Mouse (Mus musculus): Measurements from ENCODE around the gene Smyd1. TPM values are rescaled to one million over a fixed set of nuclear protein-coding genes. Genes with fewer than 3 reads are reported as not detected.

The Smyd1 gene
- polyA plus RNA-seq, 2 experiments, result 19.1 to 26.3 TPM

DNA sequence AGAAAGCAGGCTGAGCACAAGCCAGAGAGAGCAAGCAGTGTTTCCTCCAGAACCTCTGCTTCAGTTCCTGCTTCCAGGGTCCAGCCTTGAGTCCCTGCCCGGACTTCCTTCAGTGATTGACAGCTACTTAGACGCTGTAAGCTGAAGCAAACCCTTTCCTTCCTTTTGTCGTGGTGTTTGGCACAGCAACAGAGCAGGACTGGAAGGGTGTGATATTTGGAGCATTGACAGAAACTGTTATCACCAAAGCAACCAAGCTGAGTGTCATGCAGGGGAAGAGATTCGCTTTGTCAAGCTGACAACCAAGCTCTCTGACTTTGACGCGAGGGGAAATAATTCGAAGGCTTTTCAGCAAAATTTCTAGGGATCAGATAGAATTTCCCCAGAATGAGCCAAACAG lies 110.1 kb downstream of the Smyd1 start:
- Histone ChIP-seq H3K27me3 (ENCODE audit: control insufficient read depth, insufficient read depth, low read length) (no peaks in the 10 kb centered on the region), H3K27ac (replicated peaks; ENCODE audit: low read depth, low read length) (no peak overlapping the region), H3K4me3 (replicated peaks; ENCODE audit: low read length) (no peak overlapping the region), H3K9me3 (ENCODE audit: control insufficient read depth, low read length) (no peaks in the 10 kb centered on the region), H3K4me2 (replicated peaks; ENCODE audit: low read depth, low read length, severe bottlenecking) (no peak overlapping the region), H3K9ac (ENCODE audit: low read depth, low read length, severe bottlenecking) (no peak overlapping the region), H3K36me3 (ENCODE audit: control insufficient read depth, insufficient read depth, low read length) (no peaks in the 10 kb centered on the region), H3K4me1 (ENCODE audit: control insufficient read depth, insufficient read depth, low read length) (no peaks in the 10 kb centered on the region)
- DNase-seq (ENCODE audit: low spot score) (no peak), ATAC-seq (ENCODE audit: low FRiP score, low read depth) (no peak)
- WGBS, result 76% methylated on average over 7 of the region's 7 CpGs
- TF ChIP-seq POLR2A (IDR thresholded peaks at IDR 0.05; ENCODE audit: borderline replicate concordance, extremely low read depth, insufficient read depth, insufficient read length), result no peak

DNA sequence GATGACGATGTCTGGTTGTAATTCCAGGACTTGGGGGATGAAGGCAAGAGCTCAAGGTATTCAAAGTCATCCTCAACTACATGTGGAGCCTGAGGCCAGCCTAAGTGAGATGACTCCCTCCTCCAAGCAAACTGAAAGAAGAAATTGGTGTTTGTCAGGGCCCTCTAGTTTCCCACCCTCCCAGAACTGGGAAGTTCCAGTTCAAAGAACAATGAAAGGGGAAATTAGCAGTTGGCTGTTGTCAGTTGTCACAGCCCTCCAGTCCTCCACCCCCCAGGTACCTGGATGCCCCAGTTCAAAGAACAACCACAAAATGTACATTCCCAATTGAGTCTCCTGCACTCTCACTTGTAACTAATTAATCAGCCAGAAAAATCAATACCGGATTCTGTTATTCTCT lies 113.3 kb downstream of the Smyd1 start:
- Histone ChIP-seq H3K27ac (replicated peaks; ENCODE audit: low read depth, low read length) (no peak overlapping the region), H3K4me3 (replicated peaks; ENCODE audit: low read length) (no peak overlapping the region), H3K36me3 (ENCODE audit: control insufficient read depth, insufficient read depth, low read length) (no peaks in the 10 kb centered on the region), H3K9ac (ENCODE audit: low read depth, low read length, severe bottlenecking) (no peak overlapping the region), H3K4me2 (replicated peaks; ENCODE audit: low read depth, low read length, severe bottlenecking) (no peak overlapping the region), H3K9me3 (ENCODE audit: control insufficient read depth, low read length) (no peaks in the 10 kb centered on the region), H3K27me3 (ENCODE audit: control insufficient read depth, insufficient read depth, low read length) (no peaks in the 10 kb centered on the region), H3K4me1 (ENCODE audit: control insufficient read depth, insufficient read depth, low read length) (no peaks in the 10 kb centered on the region)
- ATAC-seq (ENCODE audit: low FRiP score, low read depth), result no peak
- no peak for DNase-seq (ENCODE audit: low spot score)
- WGBS, result 71% methylated on average over 2 of the region's 2 CpGs
- TF ChIP-seq POLR2A (IDR thresholded peaks at IDR 0.05; ENCODE audit: borderline replicate concordance, extremely low read depth, insufficient read depth, insufficient read length), result no peak

DNA sequence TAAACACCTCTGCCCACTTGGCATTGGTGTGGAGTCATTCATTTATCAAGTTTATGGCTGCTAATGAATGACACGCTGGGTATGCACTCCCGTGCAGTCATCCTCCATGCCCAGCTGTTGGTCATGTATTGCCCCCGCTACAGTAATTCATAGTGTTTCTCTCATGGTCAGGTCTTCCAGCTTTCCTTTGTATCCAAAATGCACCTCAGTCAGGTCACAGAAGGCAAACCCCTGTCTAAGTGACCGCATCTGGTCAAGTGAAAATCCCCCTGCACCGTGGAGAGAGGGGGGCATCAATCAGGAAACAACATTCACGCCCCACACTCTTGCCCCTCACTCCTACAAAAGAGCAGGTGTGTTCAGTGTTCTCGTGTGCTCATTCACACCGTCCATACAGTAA lies 117.9 kb downstream of the Smyd1 start:
- Histone ChIP-seq H3K4me2 (replicated peaks; ENCODE audit: low read depth, low read length, severe bottlenecking) (no peak overlapping the region), H3K27ac (replicated peaks; ENCODE audit: low read depth, low read length) (no peak overlapping the region), H3K9me3 (ENCODE audit: control insufficient read depth, low read length) (no peaks in the 10 kb centered on the region), H3K9ac (ENCODE audit: low read depth, low read length, severe bottlenecking) (no peak overlapping the region), H3K27me3 (ENCODE audit: control insufficient read depth, insufficient read depth, low read length) (no peaks in the 10 kb centered on the region), H3K4me1 (ENCODE audit: control insufficient read depth, insufficient read depth, low read length) (no peaks in the 10 kb centered on the region), H3K4me3 (replicated peaks; ENCODE audit: low read length) (no peak overlapping the region), H3K36me3 (ENCODE audit: control insufficient read depth, insufficient read depth, low read length) (no peaks in the 10 kb centered on the region)
- DNase-seq (ENCODE audit: low spot score) (no peak), ATAC-seq (ENCODE audit: low FRiP score, low read depth) (no peak)
- no peak for TF ChIP-seq POLR2A (IDR thresholded peaks at IDR 0.05; ENCODE audit: borderline replicate concordance, extremely low read depth, insufficient read depth, insufficient read length)
- 80% methylated on average over 8 of the region's 8 CpGs for WGBS

DNA sequence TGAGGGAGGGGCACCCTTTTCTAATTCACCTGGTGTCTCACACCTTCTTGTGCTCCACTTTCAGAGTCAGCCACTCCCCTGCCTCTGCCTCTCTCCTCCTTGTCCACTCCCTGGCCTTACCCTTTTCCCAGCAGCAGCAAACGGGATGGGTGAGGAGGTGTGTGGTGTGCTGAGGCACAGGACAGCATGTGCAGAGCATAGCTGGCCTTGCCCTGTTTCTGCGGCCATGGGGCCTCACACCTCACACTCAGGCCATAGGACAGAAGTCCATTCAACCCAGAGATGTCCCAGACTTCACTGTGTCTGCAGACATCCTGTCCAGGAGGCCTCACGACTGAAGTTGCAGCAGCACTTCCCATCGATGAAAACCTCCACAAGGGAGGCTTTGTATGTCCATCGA lies 118.4 kb downstream of the Smyd1 start:
- H3K9me3 ChIP-seq (ENCODE audit: control insufficient read depth, low read length), result no peaks in the 10 kb centered on the region
- ATAC-seq (ENCODE audit: low FRiP score, low read depth) (no peak), DNase-seq (ENCODE audit: low spot score) (no peak)
- no peak overlapping the region for H3K9ac ChIP-seq (ENCODE audit: low read depth, low read length, severe bottlenecking)
- WGBS, result 74% methylated on average over 5 of the region's 5 CpGs
- H3K4me1 ChIP-seq (ENCODE audit: control insufficient read depth, insufficient read depth, low read length), result no peaks in the 10 kb centered on the region
- no peak overlapping the region for H3K4me2 ChIP-seq (replicated peaks; ENCODE audit: low read depth, low read length, severe bottlenecking)
- H3K27me3 ChIP-seq (ENCODE audit: control insufficient read depth, insufficient read depth, low read length), result no peaks in the 10 kb centered on the region
- no peaks in the 10 kb centered on the region for H3K36me3 ChIP-seq (ENCODE audit: control insufficient read depth, insufficient read depth, low read length)
- H3K27ac ChIP-seq (replicated peaks; ENCODE audit: low read depth, low read length), result no peak overlapping the region
- H3K4me3 ChIP-seq (replicated peaks; ENCODE audit: low read length), result no peak overlapping the region
- no peak for TF ChIP-seq POLR2A (IDR thresholded peaks at IDR 0.05; ENCODE audit: borderline replicate concordance, extremely low read depth, insufficient read depth, insufficient read length)

DNA sequence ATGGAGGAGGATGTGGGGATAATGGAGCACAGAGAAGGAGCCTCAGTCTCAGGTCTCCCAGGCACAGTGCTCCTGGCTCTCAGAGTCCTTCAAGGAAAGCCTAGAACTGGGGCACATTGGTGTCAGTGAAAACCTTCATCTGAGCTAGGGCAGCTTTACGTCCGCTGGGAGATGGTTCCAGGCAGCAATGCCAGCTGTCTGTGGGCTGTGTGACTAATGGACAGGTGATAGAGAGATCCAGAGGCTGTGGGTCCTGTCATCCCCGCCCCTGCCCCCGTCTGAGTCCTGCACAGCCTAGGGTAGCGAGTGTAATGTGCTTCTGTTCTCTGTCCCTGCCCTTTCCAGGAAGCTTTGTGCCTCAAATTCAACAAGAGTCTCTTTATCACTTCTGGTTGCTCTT lies 120.1 kb downstream of the Smyd1 start:
- WGBS, result 56% methylated on average over 5 of the region's 5 CpGs
- Histone ChIP-seq H3K9me3 (ENCODE audit: control insufficient read depth, low read length) (no peaks in the 10 kb centered on the region), H3K4me2 (replicated peaks; ENCODE audit: low read depth, low read length, severe bottlenecking) (no peak overlapping the region), H3K4me3 (replicated peaks; ENCODE audit: low read length) (no peak overlapping the region), H3K36me3 (ENCODE audit: control insufficient read depth, insufficient read depth, low read length) (no peaks in the 10 kb centered on the region), H3K27me3 (ENCODE audit: control insufficient read depth, insufficient read depth, low read length) (no peaks in the 10 kb centered on the region), H3K27ac (replicated peaks; ENCODE audit: low read depth, low read length) (no peak overlapping the region), H3K4me1 (ENCODE audit: control insufficient read depth, insufficient read depth, low read length) (no peaks in the 10 kb centered on the region), H3K9ac (ENCODE audit: low read depth, low read length, severe bottlenecking) (no peak overlapping the region)
- DNase-seq (ENCODE audit: low spot score), result no peak
- no peak for ATAC-seq (ENCODE audit: low FRiP score, low read depth)
- TF ChIP-seq POLR2A (IDR thresholded peaks at IDR 0.05; ENCODE audit: borderline replicate concordance, extremely low read depth, insufficient read depth, insufficient read length), result no peak

DNA sequence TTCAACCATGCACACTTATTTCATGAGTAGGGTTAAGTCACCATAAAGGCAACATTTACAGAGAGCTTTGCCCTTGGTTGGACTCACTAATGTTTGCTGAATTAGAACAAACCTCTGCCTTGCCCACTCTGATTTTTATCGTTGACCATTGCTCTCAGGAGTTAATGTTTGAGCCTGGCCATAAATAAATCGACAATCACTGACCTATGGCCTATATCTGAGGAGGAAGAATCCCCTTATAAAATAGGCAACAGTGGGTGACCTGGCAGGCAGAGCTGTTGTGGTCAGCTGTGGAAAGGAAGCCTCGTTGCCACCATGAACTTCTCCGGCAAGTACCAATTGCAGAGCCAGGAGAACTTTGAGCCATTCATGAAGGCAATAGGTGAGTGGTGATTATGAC lies 122.4 kb downstream of the Smyd1 start, which contains the start of gene Fabp1:
Gene Fabp1, plus strand, starts transcription at position 216 of the 400 bp plus-strand sequence.
- 80% methylated on average over 4 of the region's 4 CpGs for WGBS
- no peak within 1 kb of the TSS for H3K4me2 ChIP-seq (replicated peaks; ENCODE audit: low read depth, low read length, severe bottlenecking)
- no peak for ATAC-seq (ENCODE audit: low FRiP score, low read depth)

More for the DNA sequence above, 122.4 kb downstream of the Smyd1 start, which contains the start of gene Fabp1:
- H3K36me3 ChIP-seq (ENCODE audit: control insufficient read depth, insufficient read depth, low read length), result no peaks in the 10 kb centered on the region
- no peak for DNase-seq (ENCODE audit: low spot score)
- no peak within 1 kb of the TSS for H3K4me3 ChIP-seq (replicated peaks; ENCODE audit: low read length)
- no peaks in the 10 kb centered on the region for H3K9me3 ChIP-seq (ENCODE audit: control insufficient read depth, low read length)
- H3K27me3 ChIP-seq (ENCODE audit: control insufficient read depth, insufficient read depth, low read length), result no peaks in the 10 kb centered on the region
- H3K27ac ChIP-seq (replicated peaks; ENCODE audit: low read depth, low read length), result no peak within 1 kb of the TSS
- TF ChIP-seq POLR2A (IDR thresholded peaks at IDR 0.05; ENCODE audit: borderline replicate concordance, extremely low read depth, insufficient read depth, insufficient read length), result no peak
- no peak within 1 kb of the TSS for H3K9ac ChIP-seq (ENCODE audit: low read depth, low read length, severe bottlenecking)
- no peaks in the 10 kb centered on the region for H3K4me1 ChIP-seq (ENCODE audit: control insufficient read depth, insufficient read depth, low read length)

All from limb, embryonic 14.5 days (tissue).